Mouse (Mus musculus) thymus, adult 2 months (tissue): Measurements from ENCODE around the gene Ckm. TPM values are rescaled to one million over a fixed set of nuclear protein-coding genes. Genes with fewer than 3 reads are reported as not detected.
A peak's percentile ranks its signal among the peaks of the same experiment; 100 is the strongest.

ENCODE experiments used
- DNase-seq: peaks from one replicate; pipeline ENCODE4 v3.0.0; 2021
- H3K27ac ChIP-seq: fragments of 200-500 bp; 2 replicates; pipeline ENCODE4 v1.5.1; 2012; ENCODE audit warnings: low read length, control low read depth; ENCODE audit not compliant: control insufficient read depth, insufficient read depth
- H3K27me3 ChIP-seq: fragments of 200-500 bp; 2 replicates; pipeline ENCODE4 v1.6.1; 2012; ENCODE audit warnings: mild to moderate bottlenecking, low read length, moderate library complexity, mixed read lengths; ENCODE audit not compliant: control insufficient read depth, insufficient read depth
- H3K36me3 ChIP-seq: fragments of 200-500 bp; 2 replicates; pipeline ENCODE4 v1.6.1; 2012; ENCODE audit warnings: mild to moderate bottlenecking, low read length, moderate library complexity; ENCODE audit not compliant: control insufficient read depth, insufficient read depth
- H3K4me1 ChIP-seq: fragments of 200-500 bp; replicated peaks from 2 replicates; pipeline ENCODE4 v1.6.1; 2012; ENCODE audit warnings: low read length; ENCODE audit not compliant: control insufficient read depth, insufficient read depth
- H3K4me3 ChIP-seq: fragments of 200-500 bp; 2 replicates; pipeline ENCODE4 v1.5.1; 2012; ENCODE audit warnings: mild to moderate bottlenecking, low read length, control low read depth, moderate library complexity; ENCODE audit not compliant: control insufficient read depth, insufficient read depth
- CTCF ChIP-seq: fragments of 200-500 bp; IDR thresholded peaks from 2 replicates; pipeline ENCODE4 v1.5.1; 2012; ENCODE audit warnings: mild to moderate bottlenecking, control low read depth, low read length, moderate library complexity, borderline replicate concordance; ENCODE audit not compliant: control insufficient read depth, poor library complexity, insufficient read depth; ENCODE audit errors: extremely low read depth
- POLR2A ChIP-seq: fragments of 200-500 bp; IDR thresholded peaks from 2 replicates; pipeline ENCODE4 v1.6.1; 2012; ENCODE audit warnings: mild to moderate bottlenecking, low read length, control low read depth, moderate library complexity; ENCODE audit not compliant: control insufficient read depth, poor library complexity, insufficient read depth; ENCODE audit errors: extremely low read depth
- WGBS: fragments of 180-500 bp; shearing (Covaris S2); methylation state at CpG from one replicate; pipeline ENCODE4 v1.1.7; 2018; 5-methylcytosine and 5-hydroxymethylcytosine counted together
- polyA plus RNA-seq: library from polyadenylated mRNA; depleted of rRNA; stranded (reverse); fragments of >200 nt; gene quantifications from 2 replicates; pipeline ENCODE4 v1.2.3, GENCODE M21; 2012

The Ckm gene
- polyA plus RNA-seq, 1 experiment, result 332 TPM

DNA sequence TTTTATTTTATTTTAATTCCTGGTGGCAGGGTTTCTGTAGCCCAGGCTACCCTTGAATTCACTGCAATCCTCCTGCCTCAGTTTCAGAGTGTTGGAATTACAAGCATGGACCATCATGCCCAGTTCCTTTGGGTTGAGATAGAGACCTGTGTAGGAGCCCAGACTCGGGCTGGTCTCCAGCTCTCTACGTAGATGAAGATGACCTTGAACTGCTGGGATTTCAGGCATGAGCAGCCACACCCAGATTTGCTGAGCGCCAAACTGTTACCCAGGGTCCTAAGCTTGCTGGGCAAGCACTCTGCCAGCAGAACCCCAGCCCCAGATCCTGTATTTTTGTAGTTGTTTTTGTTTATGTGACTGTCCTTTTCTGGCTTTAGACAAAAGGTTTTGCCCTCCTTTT is 8.9 kb downstream of the Ckm start:
- no peaks in the 10 kb centered on the region for H3K36me3 ChIP-seq
- peaks cover 5% of the 10 kb centered on the region for H3K4me1 ChIP-seq
- no peak overlapping the region for H3K27ac ChIP-seq
- H3K27me3 ChIP-seq, result no peaks in the 10 kb centered on the region
- WGBS, result 95% methylated on average over 3 of the region's 3 CpGs
- H3K4me3 ChIP-seq, result no peak overlapping the region
- TF ChIP-seq POLR2A (no peak), CTCF (no peak)
- DNase-seq, result no peak

DNA sequence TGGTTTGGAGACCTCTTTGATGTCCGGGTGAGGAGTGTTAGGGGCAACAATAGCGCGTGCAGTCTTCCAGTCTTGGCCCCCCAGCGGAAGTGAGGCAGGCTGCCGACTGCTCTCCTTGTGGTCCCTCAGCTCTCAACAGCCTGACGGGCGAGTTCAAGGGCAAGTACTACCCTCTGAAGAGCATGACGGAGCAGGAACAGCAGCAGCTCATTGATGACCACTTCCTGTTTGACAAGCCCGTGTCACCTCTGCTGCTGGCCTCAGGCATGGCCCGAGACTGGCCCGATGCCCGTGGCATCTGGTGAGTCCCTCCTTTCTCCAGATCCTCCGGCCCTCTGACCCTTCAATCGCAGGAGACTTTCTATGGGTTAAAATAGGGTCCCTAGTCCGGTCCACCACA is 12.0 kb downstream of the Ckm start:
- 35% methylated on average over 15 of the region's 15 CpGs for WGBS
- H3K36me3 ChIP-seq, result no peaks in the 10 kb centered on the region
- H3K27ac ChIP-seq, result no peak overlapping the region
- H3K4me1 ChIP-seq, result peaks cover 20% of the 10 kb centered on the region
- DNase-seq, result no peak
- H3K4me3 ChIP-seq, result no peak overlapping the region
- TF ChIP-seq POLR2A (no peak), CTCF (no peak)
- no peaks in the 10 kb centered on the region for H3K27me3 ChIP-seq

DNA sequence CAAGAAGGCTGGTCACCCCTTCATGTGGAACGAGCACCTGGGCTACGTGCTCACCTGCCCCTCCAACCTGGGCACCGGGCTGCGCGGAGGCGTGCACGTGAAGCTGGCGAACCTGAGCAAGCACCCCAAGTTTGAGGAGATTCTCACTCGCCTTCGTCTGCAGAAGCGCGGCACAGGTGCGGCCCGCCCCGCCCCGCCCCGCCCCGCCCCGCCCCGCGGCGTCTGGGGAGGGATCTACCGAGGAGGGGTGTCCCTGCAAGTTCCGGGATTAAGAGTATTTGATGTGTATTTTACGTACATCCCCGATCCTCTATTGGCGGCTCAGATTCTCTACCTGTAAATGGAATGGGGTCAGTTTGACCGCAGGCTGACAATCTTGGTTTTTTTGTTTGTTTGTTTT is 15.5 kb downstream of the Ckm start:
- H3K4me1 ChIP-seq, result peaks cover 20% of the 10 kb centered on the region
- H3K27ac ChIP-seq, result no peak overlapping the region
- H3K4me3 ChIP-seq, result no peak overlapping the region
- WGBS, result 7% methylated on average over 28 of the region's 28 CpGs
- TF ChIP-seq CTCF (no peak), POLR2A (no peak)
- no peaks in the 10 kb centered on the region for H3K36me3 ChIP-seq
- no peaks in the 10 kb centered on the region for H3K27me3 ChIP-seq
- no peak for DNase-seq

DNA sequence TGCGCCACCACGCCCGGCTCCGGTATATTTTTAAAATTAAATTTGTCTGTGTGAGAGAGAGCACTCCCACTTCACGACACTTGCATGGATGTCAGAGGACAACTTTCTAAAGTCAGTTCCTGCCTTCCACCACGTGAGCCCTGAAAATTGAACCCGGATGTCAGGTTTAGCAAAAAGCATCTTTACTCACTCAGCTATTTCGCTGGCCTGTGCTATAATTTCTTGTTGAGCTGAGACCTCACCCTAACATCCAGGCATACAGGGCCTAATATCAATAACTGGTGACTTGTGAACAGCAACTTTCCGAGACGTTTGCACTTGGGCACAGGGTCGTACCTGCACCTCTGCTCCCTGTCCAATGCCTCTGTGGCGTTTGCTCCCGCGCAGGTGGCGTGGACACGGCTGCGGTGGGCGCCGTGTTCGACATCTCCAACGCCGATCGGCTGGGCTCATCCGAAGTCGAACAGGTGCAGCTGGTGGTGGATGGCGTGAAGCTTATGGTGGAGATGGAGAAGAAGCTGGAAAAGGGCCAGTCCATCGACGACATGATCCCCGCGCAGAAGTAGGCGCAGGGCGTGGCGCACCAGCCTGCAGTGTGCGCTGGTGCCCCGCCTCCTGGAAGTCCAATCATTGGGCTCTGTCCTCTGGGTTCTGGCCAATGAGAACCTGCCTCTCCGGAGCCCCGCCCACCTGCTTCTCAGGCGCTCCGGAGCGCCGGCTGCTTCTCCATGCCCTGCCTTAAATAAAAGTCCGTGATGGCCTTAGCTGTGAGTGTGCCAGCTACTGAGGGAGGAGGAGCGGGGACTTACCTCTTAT is 16.5 kb downstream of the Ckm start:
- Histone ChIP-seq H3K4me3 (peak overlapping the region; percentile 58), H3K27me3 (no peaks in the 10 kb centered on the region), H3K27ac (no peak overlapping the region), H3K4me1 (peaks cover 20% of the 10 kb centered on the region), H3K36me3 (peaks cover 3% of the 10 kb centered on the region; the same call in 1 of the 2 replicates)
- DNase-seq, result peak; percentile 91
- TF ChIP-seq CTCF, result no peak; the same call in 1 of the 2 replicates
- no peak for TF ChIP-seq POLR2A
- WGBS, result 11% methylated on average over 43 of the region's 43 CpGs

DNA sequence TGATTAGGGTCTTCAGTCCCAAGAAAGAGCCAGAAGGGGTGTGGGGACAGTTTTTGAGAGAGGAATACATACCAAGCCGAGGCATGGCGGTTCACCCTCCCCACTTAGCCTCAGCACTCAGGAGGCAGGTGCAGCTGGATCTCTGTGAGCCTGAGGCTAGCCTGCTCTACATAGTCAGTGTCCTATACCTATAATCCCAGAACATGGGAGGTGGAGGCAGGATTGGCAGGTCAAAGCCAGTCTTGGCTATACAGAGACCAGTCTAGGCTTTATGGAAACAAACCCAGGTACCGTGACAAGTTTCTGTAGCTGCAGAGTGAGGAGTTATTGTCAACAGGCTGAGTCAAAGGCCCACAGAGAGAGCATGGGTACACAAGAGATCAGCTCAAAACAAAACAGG is 18.5 kb downstream of the Ckm start:
- WGBS, result 93% methylated on average over 3 of the region's 3 CpGs

DNA sequence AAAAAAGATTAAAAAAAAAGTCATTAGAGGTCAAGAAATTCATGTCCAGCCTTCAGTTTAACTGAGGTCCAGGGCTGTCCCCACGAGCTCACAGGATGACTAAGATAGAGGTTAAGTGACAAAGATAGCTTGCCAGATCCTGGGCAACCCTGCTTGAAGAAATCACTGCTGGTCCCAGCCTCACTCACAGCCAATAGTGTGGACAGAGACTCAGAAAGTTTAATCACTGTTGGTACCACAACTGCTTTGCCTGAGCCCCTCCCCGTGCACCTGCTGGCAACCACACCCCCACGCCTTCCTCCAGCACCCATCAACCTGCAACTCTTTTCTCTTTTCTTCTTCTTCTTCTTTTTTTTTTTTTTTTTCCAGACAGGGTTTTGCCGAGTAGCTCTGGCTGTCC is 19.5 kb downstream of the Ckm start:
- no peak for DNase-seq
- peaks cover 15% of the 10 kb centered on the region for H3K4me1 ChIP-seq
- 48% methylated on average over 4 of the region's 4 CpGs for WGBS
- H3K4me3 ChIP-seq, result no peak overlapping the region
- H3K27me3 ChIP-seq, result no peaks in the 10 kb centered on the region
- peaks cover 14% of the 10 kb centered on the region for H3K36me3 ChIP-seq
- no peak overlapping the region for H3K27ac ChIP-seq
- TF ChIP-seq POLR2A (no peak), CTCF (no peak)

More for the DNA sequence above, 18.5 kb downstream of the Ckm start:
- H3K36me3 ChIP-seq, result peaks cover 11% of the 10 kb centered on the region
- H3K27me3 ChIP-seq, result no peaks in the 10 kb centered on the region
- DNase-seq, result no peak
- peaks cover 15% of the 10 kb centered on the region for H3K4me1 ChIP-seq
- H3K4me3 ChIP-seq, result no peak overlapping the region
- no peak overlapping the region for H3K27ac ChIP-seq
- TF ChIP-seq CTCF (no peak), POLR2A (no peak)
